Comparison of ENCODE assay signal across 26 mouse cellular contexts in genomic region chr16:50519610-50520009, GRCm38 (mm10).
A peak's percentile ranks its signal among the peaks of the same experiment; 100 is the strongest.
DNase-seq lines count a peak whose midpoint lies in the region; ATAC-seq and TF ChIP-seq lines count a peak whose summit lies in the region.
"Had no signal": no experiment of that assay in that cellular context is flagged by ENCODE, and none has a peak within 500 bp of the region (broad histone marks: within the 10 kb centered on the region; RNA-seq: fewer than 3 reads in every experiment).

No protein-coding gene starts in this region.

- 17% methylated on average over 10 of the region's 10 CpGs for WGBS in kidney, embryonic 14.5 days
- WGBS in stomach, embryonic 14.5 days: 32% methylated on average over 10 of the region's 10 CpGs
- WGBS in stomach, postnatal 0 days: 29% methylated on average over 10 of the region's 10 CpGs

- H3K9me3 ChIP-seq in kidney, embryonic 14.5 days (ENCODE audit: control insufficient read depth, low read length): no peaks in the 10 kb centered on the region
- H3K9me3 ChIP-seq in stomach, embryonic 14.5 days (ENCODE audit: control insufficient read depth, low read depth, low read length): no peaks in the 10 kb centered on the region
- H3K9me3 ChIP-seq in stomach, postnatal 0 days (ENCODE audit: control insufficient read depth, low read length): no peaks in the 10 kb centered on the region
- H3K9me3 ChIP-seq: embryonic facial prominence, embryonic 15.5 days; heart, embryonic 15.5 days; neural tube, embryonic 12.5 days had no signal

- no peak overlapping the region for H3K9ac ChIP-seq in kidney, embryonic 14.5 days (ENCODE audit: low read depth, low read length)
- H3K9ac ChIP-seq in stomach, embryonic 14.5 days (replicated peaks; ENCODE audit: low read depth, low read length): no peak overlapping the region
- no peak overlapping the region for H3K9ac ChIP-seq in stomach, postnatal 0 days (ENCODE audit: low read length)
- H3K9ac ChIP-seq: embryonic facial prominence, embryonic 15.5 days; heart, embryonic 15.5 days; hindbrain, embryonic 14.5 days; neural tube, embryonic 12.5 days had no signal

- peaks cover 6% of the 10 kb centered on the region; the same call in 1 of the 2 replicates for H3K4me1 ChIP-seq in kidney, embryonic 14.5 days (ENCODE audit: control insufficient read depth, insufficient read depth, low read length)
- no peaks in the 10 kb centered on the region for H3K4me1 ChIP-seq in stomach, embryonic 14.5 days (ENCODE audit: control insufficient read depth, insufficient read depth, low read length)
- no peaks in the 10 kb centered on the region for H3K4me1 ChIP-seq in stomach, postnatal 0 days (replicated peaks; ENCODE audit: control insufficient read depth, insufficient read depth)
- H3K4me1 ChIP-seq: embryonic facial prominence, embryonic 15.5 days; neural tube, embryonic 12.5 days had no signal

- no peaks in the 10 kb centered on the region for H3K27me3 ChIP-seq in kidney, embryonic 14.5 days (ENCODE audit: control insufficient read depth, insufficient read depth, low read length)
- no peaks in the 10 kb centered on the region for H3K27me3 ChIP-seq in stomach, embryonic 14.5 days (ENCODE audit: control insufficient read depth, insufficient read depth, low read length)
- H3K27me3 ChIP-seq in stomach, postnatal 0 days (ENCODE audit: control insufficient read depth, insufficient read depth, low read length): no peaks in the 10 kb centered on the region
- H3K27me3 ChIP-seq: embryonic facial prominence, embryonic 15.5 days; heart, embryonic 15.5 days; neural tube, embryonic 12.5 days had no signal

- no peak for DNase-seq in kidney, adult 8-10 months
- no peak for DNase-seq in stomach, postnatal 0 days (ENCODE audit: low spot score)
- DNase-seq in yolk sac, embryonic 10.5 days (ENCODE audit: low spot score): peak; percentile 77
- DNase-seq in adrenal gland, postnatal 25 days: no peak
- DNase-seq in spleen, adult 12 weeks (ENCODE audit: low spot score): no peak
- DNase-seq: adrenal gland, postnatal 36 days; cerebellum, adult 9-10 months; gastrocnemius, postnatal 10 days; heart, adult 18-20 months; heart, postnatal 36 days; kidney, postnatal 25 days; lung, postnatal 14 days; midbrain, embryonic 14.5 days; right cerebral cortex, adult 18-20 months; right cerebral cortex, postnatal 4 days; thymus, postnatal 36 days had no signal

- no peak overlapping the region for H3K4me3 ChIP-seq in kidney, embryonic 14.5 days (ENCODE audit: low read length)
- H3K4me3 ChIP-seq in stomach, embryonic 14.5 days (ENCODE audit: low read depth, low read length): no peak overlapping the region
- H3K4me3 ChIP-seq in stomach, postnatal 0 days (ENCODE audit: low read depth, low read length): no peak overlapping the region
- H3K4me3 ChIP-seq: embryonic facial prominence, embryonic 15.5 days; heart, embryonic 15.5 days; layer of hippocampus, adult 2 months; neural tube, embryonic 12.5 days had no signal

- H3K36me3 ChIP-seq in kidney, embryonic 14.5 days (ENCODE audit: control insufficient read depth, insufficient read depth, low read length): no peaks in the 10 kb centered on the region
- H3K36me3 ChIP-seq in stomach, embryonic 14.5 days (ENCODE audit: control insufficient read depth, insufficient read depth, low read length): no peaks in the 10 kb centered on the region
- no peaks in the 10 kb centered on the region for H3K36me3 ChIP-seq in stomach, postnatal 0 days (ENCODE audit: control insufficient read depth, insufficient read depth, low read length)
- H3K36me3 ChIP-seq: embryonic facial prominence, embryonic 15.5 days; heart, embryonic 15.5 days; neural tube, embryonic 12.5 days had no signal

- no peak overlapping the region for H3K27ac ChIP-seq in kidney, embryonic 14.5 days (ENCODE audit: low read depth, low read length)
- no peak overlapping the region for H3K27ac ChIP-seq in stomach, embryonic 14.5 days (ENCODE audit: low read length)
- H3K27ac ChIP-seq in stomach, postnatal 0 days (replicated peaks): no peak overlapping the region
- H3K27ac ChIP-seq: embryonic facial prominence, embryonic 15.5 days; heart, embryonic 15.5 days; hindbrain, embryonic 14.5 days; layer of hippocampus, adult 2 months; neural tube, embryonic 12.5 days had no signal

- peak overlapping the region; percentile 24 for H3K4me2 ChIP-seq in kidney, embryonic 14.5 days (replicated peaks; ENCODE audit: low read depth, low read length)
- H3K4me2 ChIP-seq in stomach, embryonic 14.5 days (replicated peaks; ENCODE audit: low read depth, low read length): 0 out of 2 replicates have a peak overlapping the region, but pooled peaks have one; percentile 25
- H3K4me2 ChIP-seq in stomach, postnatal 0 days (replicated peaks; ENCODE audit: low read depth): no peak overlapping the region; the same call in 1 of the 2 replicates
- H3K4me2 ChIP-seq: embryonic facial prominence, embryonic 15.5 days; heart, embryonic 15.5 days; hindbrain, embryonic 14.5 days; neural tube, embryonic 12.5 days had no signal

- no peak for TF ChIP-seq CTCF in stomach, postnatal 0 days (IDR thresholded peaks at IDR 0.05; ENCODE audit: low read depth)

- ATAC-seq in kidney, embryonic 14.5 days (ENCODE audit: low FRiP score, low TSS enrichment): peak; percentile 81
- ATAC-seq in stomach, embryonic 14.5 days (ENCODE audit: insufficient number of reproducible peaks, insufficient read depth, low FRiP score, low read depth): no peak
- ATAC-seq in stomach, postnatal 0 days (ENCODE audit: low FRiP score, low TSS enrichment): no peak
- peak; percentile 22; the same call in 1 of the 2 replicates for ATAC-seq in granulocyte monocyte progenitor cell, adult 5-6 weeks (replicated peaks; ENCODE audit: poor library complexity, severe bottlenecking)
- ATAC-seq: forebrain, embryonic 14.5 days; inflammation-experienced regulatory T-cells, adult 6 months had no signal

- TF ChIP-seq EP300 in stomach, postnatal 0 days (optimal IDR thresholded peaks at IDR 0.05): no peak

Comparison
In these comparisons a context has a peak if more than half of its experiments do, and no peak if none do; other contexts are left out.
1. ATAC-seq: peak in kidney, embryonic 14.5 days (single experiment) and granulocyte monocyte progenitor cell, adult 5-6 weeks (single experiment); none in stomach, embryonic 14.5 days (single experiment) and stomach, postnatal 0 days (single experiment).